8 mouse cellular contexts compared by ENCODE assay signal in the genomic region with DNA sequence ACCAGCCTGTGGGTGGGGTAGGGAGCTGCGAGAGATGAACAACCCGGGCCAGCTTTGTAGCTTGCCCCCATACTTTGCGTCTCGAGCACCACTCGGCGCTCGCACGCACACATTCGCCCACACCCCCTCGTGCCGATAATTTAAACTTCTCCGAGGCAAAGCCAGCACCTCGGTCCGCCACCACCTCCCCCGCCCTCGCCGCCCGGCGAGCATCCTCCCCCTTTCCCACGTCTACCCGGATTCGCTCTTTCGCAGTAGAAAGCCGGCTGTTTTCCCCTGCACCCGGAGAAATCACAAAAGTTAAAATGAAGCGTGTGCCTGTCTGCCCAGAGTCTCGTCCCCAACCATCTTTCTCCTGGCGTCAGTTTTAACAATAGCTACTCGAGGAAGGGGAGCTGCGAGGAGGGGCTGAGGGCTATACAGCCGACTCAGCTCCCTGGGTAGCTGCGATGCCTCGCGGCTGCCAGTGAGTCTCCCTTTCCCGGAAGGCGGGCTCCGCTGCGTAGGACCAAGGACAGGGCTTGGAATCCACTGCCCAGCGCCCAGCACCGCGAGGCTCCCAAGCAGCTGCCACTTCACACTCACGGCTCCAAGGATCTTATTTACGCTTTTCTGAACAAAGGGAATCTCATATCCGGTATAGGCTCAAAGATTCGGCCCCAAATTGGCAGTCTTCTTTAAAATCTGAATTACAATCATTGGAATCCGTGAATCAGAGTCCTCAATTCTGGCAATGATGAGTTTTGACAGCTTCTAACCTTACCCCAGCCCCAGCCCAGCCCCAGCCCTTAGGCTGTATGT. TPM values are rescaled to one million over a fixed set of nuclear protein-coding genes. Genes with fewer than 3 reads are reported as not detected.
DNase-seq lines count a peak whose midpoint lies in the region; ATAC-seq and TF ChIP-seq lines count a peak whose summit lies in the region.

No protein-coding gene starts in this region.

- peak overlapping the region; percentile 61; the same call in 1 of the 2 replicates for H3K4me3 ChIP-seq in bone marrow macrophage, adult 2 months (ENCODE audit: insufficient read depth, low read length)
- peak overlapping the region; percentile 84 for H3K4me3 ChIP-seq in forebrain, embryonic 10.5 days
- peak overlapping the region; percentile 44 for H3K4me3 ChIP-seq in intestine, embryonic 15.5 days (replicated peaks)
- peak overlapping the region; percentile 81 for H3K4me3 ChIP-seq in midbrain, embryonic 10.5 days
- peak overlapping the region; percentile 21 for H3K4me3 ChIP-seq in testis, adult 2 months (ENCODE audit: control insufficient read depth, low read depth, low read length)

- no peak for TF ChIP-seq CTCF in bone marrow macrophage, adult 2 months (IDR thresholded peaks at IDR 0.05; ENCODE audit: low read depth, low read length)
- no peak for TF ChIP-seq CTCF in testis, adult 2 months (IDR thresholded peaks at IDR 0.05; ENCODE audit: control insufficient read depth, insufficient read depth, insufficient replicate concordance, low read depth, low read length)

- no peak overlapping the region for H3K9ac ChIP-seq in intestine, embryonic 15.5 days

- no peak overlapping the region for H3K27ac ChIP-seq in bone marrow macrophage, adult 2 months (ENCODE audit: insufficient read depth, low read depth, low read length)
- H3K27ac ChIP-seq in forebrain, embryonic 10.5 days, result peak overlapping the region; percentile 87
- H3K27ac ChIP-seq in intestine, embryonic 15.5 days, result no peak overlapping the region
- H3K27ac ChIP-seq in midbrain, embryonic 10.5 days (replicated peaks), result peak overlapping the region; percentile 89
- no peak overlapping the region for H3K27ac ChIP-seq in testis, adult 2 months (ENCODE audit: control insufficient read depth, insufficient read depth, low read depth, low read length)

- no peak for TF ChIP-seq POLR2A in bone marrow macrophage, adult 2 months (IDR thresholded peaks at IDR 0.05; ENCODE audit: borderline replicate concordance, low read depth, low read length)
- no peak for TF ChIP-seq POLR2A in testis, adult 2 months (IDR thresholded peaks at IDR 0.05; ENCODE audit: control insufficient read depth, low read depth, low read length)

- no peaks in the 10 kb centered on the region for H3K4me1 ChIP-seq in bone marrow macrophage, adult 2 months (ENCODE audit: control insufficient read depth, insufficient read depth, low read length)
- peaks cover 57% of the 10 kb centered on the region for H3K4me1 ChIP-seq in forebrain, embryonic 10.5 days
- H3K4me1 ChIP-seq in intestine, embryonic 15.5 days (replicated peaks), result peaks cover 23% of the 10 kb centered on the region
- peaks cover 53% of the 10 kb centered on the region for H3K4me1 ChIP-seq in midbrain, embryonic 10.5 days
- H3K4me1 ChIP-seq in testis, adult 2 months (ENCODE audit: control insufficient read depth, insufficient read depth, low read length), result peaks cover 21% of the 10 kb centered on the region

- no peaks in the 10 kb centered on the region for H3K9me3 ChIP-seq in forebrain, embryonic 10.5 days
- H3K9me3 ChIP-seq in intestine, embryonic 15.5 days, result no peaks in the 10 kb centered on the region
- H3K9me3 ChIP-seq in midbrain, embryonic 10.5 days (replicated peaks), result no peaks in the 10 kb centered on the region

- peak; percentile 56 for DNase-seq in kidney, postnatal 10 days
- no peak for DNase-seq in kidney, adult 18-20 months
- DNase-seq in forebrain, embryonic 10.5 days (ENCODE audit: extremely low spot score, low spot score), result peak; percentile 70
- peak; percentile 76 for DNase-seq in midbrain, embryonic 10.5 days (ENCODE audit: low spot score)
- DNase-seq in thymus, adult 18-20 months, result no peak

- peaks cover 61% of the 10 kb centered on the region for H3K27me3 ChIP-seq in forebrain, embryonic 10.5 days (ENCODE audit: poor library complexity, severe bottlenecking)
- H3K27me3 ChIP-seq in intestine, embryonic 15.5 days (replicated peaks), result peaks cover 46% of the 10 kb centered on the region
- peaks cover 60% of the 10 kb centered on the region for H3K27me3 ChIP-seq in midbrain, embryonic 10.5 days (ENCODE audit: low read depth, poor library complexity, severe bottlenecking)
- H3K27me3 ChIP-seq in testis, adult 2 months (ENCODE audit: control insufficient read depth, insufficient read depth, low read length), result no peaks in the 10 kb centered on the region; the same call in 1 of the 2 replicates

- 0 out of 2 replicates have a peak, but pooled peaks have one; percentile 29 for ATAC-seq in intestine, embryonic 15.5 days

- H3K4me2 ChIP-seq in intestine, embryonic 15.5 days (replicated peaks), result peak overlapping the region; percentile 73

- H3K36me3 ChIP-seq in forebrain, embryonic 10.5 days (replicated peaks), result no peaks in the 10 kb centered on the region
- H3K36me3 ChIP-seq in intestine, embryonic 15.5 days, result no peaks in the 10 kb centered on the region
- H3K36me3 ChIP-seq in midbrain, embryonic 10.5 days, result no peaks in the 10 kb centered on the region
- no peaks in the 10 kb centered on the region for H3K36me3 ChIP-seq in testis, adult 2 months (ENCODE audit: control insufficient read depth, insufficient read depth, low read length)

- WGBS in forebrain, embryonic 10.5 days, result under 1% methylated on average over 46 of the region's 46 CpGs
- under 1% methylated on average over 43 of the region's 46 CpGs for WGBS in intestine, embryonic 15.5 days
- WGBS in midbrain, embryonic 10.5 days, result under 1% methylated on average over 46 of the region's 46 CpGs

RNA-seq across cellular contexts. Expression of a gene that starts 25.8 kb away (rescaled TPM):
- not detected in 2 replicates for polyA plus RNA-seq in bone marrow macrophage, adult 2 months (2012; ENCODE audit: insufficient read depth, insufficient read length, missing spikeins)
- polyA plus RNA-seq in forebrain, embryonic 10.5 days (2016; fragmentation: Nextera tagmentation; extraction: Ambion mirVana), result 29.5 and 32.5 TPM in 2 replicates
- 4.7 and 5.4 TPM in 2 replicates for polyA plus RNA-seq in intestine, embryonic 15.5 days (2015; fragmentation: Nextera tagmentation; extraction: Ambion mirVana)
- 39.7 and 56.0 TPM in 2 replicates for polyA plus RNA-seq in midbrain, embryonic 10.5 days (2016; fragmentation: Nextera tagmentation; extraction: Ambion mirVana)
- polyA plus RNA-seq in testis, adult 2 months (2012; rRNA removed), result 1.5 and 1.8 TPM in 2 replicates

Comparison
In these comparisons a context has a peak if more than half of its experiments do, and no peak if none do; other contexts are left out.
1. DNase-seq: peak in kidney, postnatal 10 days (single experiment), forebrain, embryonic 10.5 days (single experiment) and midbrain, embryonic 10.5 days (single experiment); none in kidney, adult 18-20 months (single experiment) and thymus, adult 18-20 months (0 of 2).
2. H3K27ac ChIP-seq: peak in forebrain, embryonic 10.5 days (single experiment) and midbrain, embryonic 10.5 days (single experiment); none in bone marrow macrophage, adult 2 months (single experiment), intestine, embryonic 15.5 days (single experiment) and testis, adult 2 months (single experiment).
3. H3K4me3 ChIP-seq: peak in every context shown above with its lines; median percentile 84 in forebrain, embryonic 10.5 days; 81 in midbrain, embryonic 10.5 days; 61 in bone marrow macrophage, adult 2 months; 44 in intestine, embryonic 15.5 days; 21 in testis, adult 2 months.